Mouse (Mus musculus) kidney, adult 2 months (tissue): ENCODE data around the gene Fbrsl1. TPM values are rescaled to one million over a fixed set of nuclear protein-coding genes. Genes with fewer than 3 reads are reported as not detected.
A peak's percentile ranks its signal among the peaks of the same experiment; 100 is the strongest.

Experiments
- DNase-seq: peaks from one replicate; pipeline ENCODE4 v3.0.0; 2021
- H3K27ac ChIP-seq: fragments of 200-500 bp; 2 replicates; pipeline ENCODE4 v1.5.1; 2012; ENCODE audit warnings: low read depth, low read length, control low read depth, inconsistent platforms; ENCODE audit not compliant: insufficient read depth
- H3K27me3 ChIP-seq: fragments of 200-500 bp; replicated peaks from 2 replicates; pipeline ENCODE4 v1.6.1; 2012; ENCODE audit warnings: mild to moderate bottlenecking, moderate library complexity, low read length, inconsistent platforms; ENCODE audit not compliant: control insufficient read depth, insufficient read depth
- H3K36me3 ChIP-seq: fragments of 200-500 bp; 2 replicates; pipeline ENCODE4 v1.6.1; 2012; ENCODE audit warnings: mild to moderate bottlenecking, moderate library complexity, low read length, inconsistent platforms; ENCODE audit not compliant: control insufficient read depth, insufficient read depth
- H3K4me1 ChIP-seq: fragments of 200-500 bp; 2 replicates; pipeline ENCODE4 v1.6.1; 2011; ENCODE audit warnings: low read length; ENCODE audit not compliant: control insufficient read depth, insufficient read depth
- H3K4me3 ChIP-seq: fragments of 200-500 bp; 2 replicates; pipeline ENCODE4 v1.5.1; 2011; ENCODE audit warnings: mild to moderate bottlenecking, low read depth, low read length, control low read depth; ENCODE audit not compliant: insufficient read depth
- CTCF ChIP-seq: fragments of 200-500 bp; conservative IDR thresholded peaks from 2 replicates; pipeline ENCODE4 v1.5.1; 2011; ENCODE audit warnings: low read depth, mild to moderate bottlenecking, control low read depth, low read length, moderate library complexity, mixed read lengths; ENCODE audit not compliant: insufficient read depth, insufficient read length
- POLR2A ChIP-seq: fragments of 200-500 bp; IDR thresholded peaks from one replicate; pipeline ENCODE4 v1.6.1; 2011; ENCODE audit warnings: low read depth, low read length, control low read depth
- WGBS: fragments of 180-500 bp; shearing (Covaris S2); methylation state at CpG from one replicate; pipeline ENCODE4 v1.1.7; 2018; 5-methylcytosine and 5-hydroxymethylcytosine counted together
- polyA plus RNA-seq: library from polyadenylated mRNA; depleted of rRNA; stranded (reverse); fragments of >200 nt; gene quantifications from 2 replicates; pipeline ENCODE4 v1.2.3, GENCODE M21; 2012

The Fbrsl1 gene
- polyA plus RNA-seq, 1 experiment, result 38.2 TPM

DNA sequence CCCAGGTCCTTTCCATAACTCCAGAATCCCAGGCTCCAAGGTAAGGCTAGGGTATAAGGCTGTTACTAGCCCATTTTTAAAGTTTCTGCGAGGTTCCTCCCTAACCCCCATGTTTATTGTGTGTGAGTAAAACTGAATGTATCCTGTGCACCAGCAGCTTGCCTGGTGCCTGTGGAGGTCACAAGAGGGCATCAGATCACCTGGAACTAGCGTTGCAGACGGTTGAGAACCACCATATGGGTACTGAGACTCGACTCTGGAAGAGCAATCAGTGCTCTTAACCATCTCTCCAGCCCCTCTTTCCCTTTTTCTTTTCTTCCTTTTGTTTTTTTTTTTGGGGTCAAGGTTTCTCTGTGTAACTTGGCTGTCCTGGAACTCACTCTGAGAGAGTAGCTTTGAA is 68.5 kb downstream of the Fbrsl1 start:
- no peak for DNase-seq
- H3K36me3 ChIP-seq, result 0 out of 2 replicates have a peak, but pooled peaks cover 2% of the 10 kb centered on the region
- TF ChIP-seq POLR2A (no peak), CTCF (no peak)
- H3K4me3 ChIP-seq, result no peak overlapping the region
- H3K27me3 ChIP-seq, result no peaks in the 10 kb centered on the region
- H3K4me1 ChIP-seq, result no peaks in the 10 kb centered on the region
- no peak overlapping the region for H3K27ac ChIP-seq
- WGBS, result 83% methylated on average over 4 of the region's 4 CpGs

- Histone ChIP-seq H3K27me3 (no peaks in the 10 kb centered on the region), H3K27ac (no peak overlapping the region), H3K4me3 (no peak overlapping the region), H3K4me1 (no peaks in the 10 kb centered on the region), H3K36me3 (0 out of 2 replicates have a peak, but pooled peaks cover 2% of the 10 kb centered on the region)
- DNase-seq, result no peak
- WGBS, result 90% methylated on average over 15 of the region's 15 CpGs
- TF ChIP-seq POLR2A (no peak), CTCF (no peak)
Measured at GRCm38 (mm10) chr5:110379086-110379485, 69.2 kb downstream of the Fbrsl1 start.

DNA sequence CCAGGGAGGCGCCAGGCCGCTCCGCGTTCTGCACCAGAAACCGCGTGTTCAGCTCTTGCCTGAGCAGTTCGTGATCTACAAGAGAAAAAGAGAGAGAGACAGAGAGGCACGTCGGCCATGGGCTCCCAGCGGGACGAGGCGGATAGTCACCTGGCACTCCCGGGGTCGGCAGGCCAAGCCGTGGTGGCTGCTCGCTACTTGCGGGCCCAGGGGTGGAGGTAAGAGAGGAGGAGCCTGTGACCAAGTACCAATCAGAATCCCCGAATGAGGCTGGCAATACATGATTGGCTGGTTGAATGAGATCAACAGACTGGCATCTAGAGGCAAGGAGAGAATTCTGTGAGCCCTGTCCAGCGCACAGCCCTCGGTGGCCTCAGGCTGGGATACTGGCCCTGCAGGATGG is 70.1 kb downstream of the Fbrsl1 start:
- DNase-seq, result no peak
- no peaks in the 10 kb centered on the region for H3K27me3 ChIP-seq
- WGBS, result 69% methylated on average over 20 of the region's 20 CpGs

GRCm38 (mm10) chr5:110376802-110377433 is 71.4 kb downstream of the Fbrsl1 start:
- no peaks in the 10 kb centered on the region for H3K27me3 ChIP-seq
- 0 out of 2 replicates have a peak, but pooled peaks cover 2% of the 10 kb centered on the region for H3K36me3 ChIP-seq
- peak; percentile 75 for DNase-seq

More for the DNA sequence above, 70.1 kb downstream of the Fbrsl1 start:
- Histone ChIP-seq H3K36me3 (0 out of 2 replicates have a peak, but pooled peaks cover 2% of the 10 kb centered on the region), H3K4me3 (no peak overlapping the region), H3K4me1 (no peaks in the 10 kb centered on the region), H3K27ac (no peak overlapping the region)
- TF ChIP-seq CTCF (no peak), POLR2A (no peak)

DNA sequence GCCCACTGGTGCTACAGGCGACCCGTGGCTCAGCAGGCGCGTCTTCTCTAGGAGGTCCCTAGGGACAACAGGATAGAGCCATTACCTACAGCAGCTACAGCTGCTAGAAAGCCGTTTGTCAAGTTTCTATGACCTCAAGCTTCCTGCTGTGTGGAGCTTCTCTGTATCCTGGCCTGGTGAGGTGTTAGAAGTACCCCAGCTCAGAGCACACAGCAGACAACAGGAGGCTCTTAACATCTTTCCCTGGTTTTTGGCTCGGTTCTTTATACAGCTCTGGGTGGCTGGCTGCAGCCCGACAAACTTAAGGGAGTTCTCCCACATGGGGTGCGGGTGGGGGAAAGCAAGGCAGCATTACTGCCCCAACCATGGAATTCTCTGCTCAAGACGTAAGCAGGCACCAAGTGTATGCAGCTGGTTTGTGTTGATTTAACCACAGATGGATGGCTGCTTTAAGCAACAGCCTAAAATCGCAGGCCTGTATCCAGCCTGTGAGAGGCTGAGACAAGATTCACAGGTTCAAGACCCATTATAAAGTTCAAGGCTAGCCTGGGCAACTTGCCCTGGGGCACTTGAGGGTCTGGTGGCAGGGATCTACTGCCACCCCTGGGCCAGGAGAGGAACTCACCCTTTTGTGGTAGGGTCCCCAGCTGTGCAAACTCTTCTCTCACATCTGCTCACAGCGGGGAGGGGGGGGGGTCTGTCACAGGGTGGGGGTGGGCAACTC is 84.3 kb downstream of the Fbrsl1 start:
- WGBS, result 82% methylated on average over 11 of the region's 11 CpGs
- H3K27ac ChIP-seq, result no peak overlapping the region
- no peaks in the 10 kb centered on the region for H3K4me1 ChIP-seq
- DNase-seq, result no peak
- no peak for TF ChIP-seq CTCF
- no peak for TF ChIP-seq POLR2A
- no peak overlapping the region for H3K4me3 ChIP-seq
- H3K27me3 ChIP-seq, result no peaks in the 10 kb centered on the region
- no peaks in the 10 kb centered on the region; the same call in 1 of the 2 replicates for H3K36me3 ChIP-seq

More at GRCm38 (mm10) chr5:110376802-110377433, 71.4 kb downstream of the Fbrsl1 start:
- Histone ChIP-seq H3K4me3 (no peak overlapping the region), H3K27ac (no peak overlapping the region), H3K4me1 (no peaks in the 10 kb centered on the region)
- TF ChIP-seq CTCF (peak; percentile 78), POLR2A (no peak)
- WGBS, result 52% methylated on average over 8 of the region's 8 CpGs

GRCm38 (mm10) chr5:110363179-110363821 is 85.0 kb downstream of the Fbrsl1 start:
- TF ChIP-seq POLR2A (no peak), CTCF (no peak; the same call in 1 of the 2 replicates)
- no peaks in the 10 kb centered on the region for H3K36me3 ChIP-seq
- no peaks in the 10 kb centered on the region for H3K27me3 ChIP-seq
- peak overlapping the region; percentile 52 for H3K4me3 ChIP-seq
- no peak overlapping the region for H3K27ac ChIP-seq
- DNase-seq, result peak; percentile 63
- WGBS, result 24% methylated on average over 72 of the region's 72 CpGs
- H3K4me1 ChIP-seq, result no peaks in the 10 kb centered on the region

DNA sequence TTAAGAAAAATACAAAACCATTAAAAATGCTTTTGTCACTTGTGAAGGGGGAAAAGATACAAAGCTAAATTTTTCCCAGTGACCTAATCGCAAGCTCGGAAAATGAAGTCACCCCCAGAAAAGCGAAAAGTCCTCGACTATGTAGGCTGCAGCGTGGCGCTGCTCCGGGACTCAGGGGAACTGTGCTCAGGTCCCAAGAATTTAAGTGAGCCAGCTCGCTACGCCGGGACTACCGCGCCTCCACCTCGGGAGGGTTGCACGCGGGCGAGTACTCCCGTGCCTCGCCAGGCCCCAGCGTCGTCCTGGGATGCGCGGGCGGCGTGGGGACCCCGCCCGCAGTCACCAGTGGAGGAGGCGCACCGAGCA is 85.5 kb downstream of the Fbrsl1 start:
- Histone ChIP-seq H3K4me3 (peak overlapping the region; percentile 52), H3K27me3 (no peaks in the 10 kb centered on the region), H3K4me1 (no peaks in the 10 kb centered on the region), H3K27ac (no peak overlapping the region), H3K36me3 (no peaks in the 10 kb centered on the region)
- no peak for TF ChIP-seq POLR2A
- no peak for TF ChIP-seq CTCF
- no peak for DNase-seq
- 39% methylated on average over 28 of the region's 28 CpGs for WGBS
